Mouse (Mus musculus) lung, adult 2 months (tissue): ENCODE measurements around the gene Camk2d. TPM values are rescaled to one million over a fixed set of nuclear protein-coding genes. Genes with fewer than 3 reads are reported as not detected.

Experiments
- DNase-seq: peaks from one replicate; pipeline ENCODE4 v3.0.0; 2022
- H3K4me1 ChIP-seq: fragments of 200-500 bp; 2 replicates; pipeline ENCODE4 v1.6.1; 2011; ENCODE audit warnings: low read length; ENCODE audit not compliant: control insufficient read depth, insufficient read depth
- H3K4me3 ChIP-seq: fragments of 200-500 bp; replicated peaks from 2 replicates; pipeline ENCODE3; 2011; ENCODE audit warnings: low read depth, mild to moderate bottlenecking, control low read depth, low read length; ENCODE audit errors: extremely low read depth
- CTCF ChIP-seq: fragments of 200-500 bp; IDR thresholded peaks from 2 replicates; pipeline ENCODE4 v1.5.1; 2011; ENCODE audit warnings: mild to moderate bottlenecking, low read length, control low read depth; ENCODE audit not compliant: insufficient read depth
- POLR2A ChIP-seq: fragments of 200-500 bp; IDR thresholded peaks from 2 replicates; pipeline ENCODE4 v1.6.1; 2011; ENCODE audit warnings: low read depth, mild to moderate bottlenecking, control low read depth, low read length, borderline replicate concordance; ENCODE audit errors: extremely low read depth
- WGBS: fragments of 180-500 bp; shearing (Covaris S2); methylation state at CpG from one replicate; pipeline ENCODE4 v1.1.7; 2018; 5-methylcytosine and 5-hydroxymethylcytosine counted together
- polyA plus RNA-seq: library from polyadenylated mRNA; depleted of rRNA; stranded (reverse); fragments of >200 nt; gene quantifications from 2 replicates; pipeline ENCODE4 v1.2.3, GENCODE M21; 2012

Camk2d gene
- polyA plus RNA-seq, 1 experiment = 61.4 TPM

- Histone ChIP-seq H3K4me3 (no peak overlapping the region), H3K4me1 (no peaks in the 10 kb centered on the region; the same call in 1 of the 2 replicates)
- DNase-seq = no peak
- TF ChIP-seq CTCF (no peak), POLR2A (no peak)
- WGBS = 82% methylated on average over 3 of the region's 3 CpGs
Observed at GRCm38 (mm10) chr3:126811646-126812045, 215.5 kb downstream of the Camk2d start.

- no peak for DNase-seq
- 93% methylated on average over 3 of the region's 3 CpGs for WGBS
Observed at GRCm38 (mm10) chr3:126822374-126822773, 226.3 kb downstream of the Camk2d start.

DNA sequence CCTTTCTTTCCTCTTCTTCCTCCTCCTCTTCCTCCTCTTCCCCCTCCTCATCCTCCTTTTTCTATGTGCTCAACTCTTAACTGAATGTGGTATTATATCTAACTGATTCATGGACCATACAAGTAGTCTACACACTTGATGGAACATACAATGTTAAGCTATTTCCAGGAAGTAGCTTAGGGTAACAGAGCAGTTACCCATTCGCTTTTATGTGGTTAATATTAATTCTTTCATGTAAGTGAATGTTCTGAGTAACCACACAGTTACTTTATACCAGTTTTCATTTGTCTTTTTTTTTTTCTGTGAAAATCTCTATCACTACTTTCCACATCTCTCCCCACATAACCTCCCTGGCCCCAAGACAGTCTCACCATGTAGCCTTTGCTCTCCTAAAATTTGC lies 228.8 kb downstream of the Camk2d start:
- WGBS = 87% methylated on average over 1 of the region's 1 CpGs
- no peak for DNase-seq
- H3K4me1 ChIP-seq = no peaks in the 10 kb centered on the region
- no peak overlapping the region for H3K4me3 ChIP-seq
- TF ChIP-seq CTCF = no peak
- TF ChIP-seq POLR2A = no peak

More at GRCm38 (mm10) chr3:126822374-126822773, 226.3 kb downstream of the Camk2d start:
- no peaks in the 10 kb centered on the region for H3K4me1 ChIP-seq
- no peak overlapping the region for H3K4me3 ChIP-seq
- TF ChIP-seq CTCF = no peak
- no peak for TF ChIP-seq POLR2A

GRCm38 (mm10) chr3:126826172-126826571 lies 230.1 kb downstream of the Camk2d start:
- H3K4me3 ChIP-seq = no peak overlapping the region
- no peak for TF ChIP-seq POLR2A
- no peak for TF ChIP-seq CTCF
- no peak for DNase-seq
- WGBS = 93% methylated on average over 2 of the region's 2 CpGs
- H3K4me1 ChIP-seq = no peaks in the 10 kb centered on the region

- TF ChIP-seq CTCF = no peak
- TF ChIP-seq POLR2A = no peak
Observed at GRCm38 (mm10) chr3:126827900-126828299, 231.8 kb downstream of the Camk2d start.

GRCm38 (mm10) chr3:126829817-126830216 lies 233.7 kb downstream of the Camk2d start:
- no peaks in the 10 kb centered on the region for H3K4me1 ChIP-seq
- 64% methylated on average over 2 of the region's 2 CpGs for WGBS
- TF ChIP-seq POLR2A (no peak), CTCF (no peak)
- DNase-seq = no peak
- no peak overlapping the region for H3K4me3 ChIP-seq

More at GRCm38 (mm10) chr3:126827900-126828299, 231.8 kb downstream of the Camk2d start:
- no peak overlapping the region for H3K4me3 ChIP-seq
- WGBS = 98% methylated on average over 3 of the region's 3 CpGs
- DNase-seq = no peak
- no peaks in the 10 kb centered on the region for H3K4me1 ChIP-seq

DNA sequence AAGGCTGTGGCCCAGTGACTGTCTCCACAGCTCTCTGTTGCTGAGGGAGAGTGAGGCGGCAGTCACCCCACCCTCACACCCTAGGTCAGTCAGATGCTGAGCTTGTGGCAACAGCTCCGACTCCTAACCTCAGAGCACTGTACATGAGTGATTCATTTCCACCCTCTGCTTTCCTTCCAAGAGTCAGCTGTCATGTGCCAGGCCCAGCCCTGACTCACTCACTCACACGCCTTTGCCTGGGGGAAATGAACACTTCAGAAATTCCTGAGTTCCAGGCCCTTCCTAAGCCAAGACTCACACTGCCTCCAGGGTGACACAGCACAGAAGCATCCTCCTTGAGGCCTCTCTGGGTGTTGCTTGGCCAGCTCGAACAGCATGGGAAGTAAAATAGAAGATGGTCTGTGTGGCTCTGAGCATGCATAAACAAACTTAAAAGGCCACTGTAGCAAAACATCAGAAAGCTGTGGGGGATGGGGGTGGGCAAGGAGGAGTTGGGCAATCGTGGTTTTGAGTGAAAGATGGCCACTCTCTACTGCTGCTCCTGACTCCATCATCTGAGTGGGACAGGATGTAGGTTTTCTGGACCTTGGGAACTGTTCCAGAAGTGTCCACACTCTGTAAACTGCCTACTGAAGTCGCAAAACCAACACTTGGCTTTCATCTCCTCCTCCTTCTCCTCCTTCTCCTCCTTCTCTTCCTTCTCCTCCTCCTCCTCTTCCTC lies 235.5 kb downstream of the Camk2d start:
- no peak overlapping the region for H3K4me3 ChIP-seq
- WGBS = 32% methylated on average over 6 of the region's 6 CpGs
- peak; percentile 56 for DNase-seq
- TF ChIP-seq POLR2A (no peak), CTCF (0 out of 2 replicates have a peak, but pooled peaks have one; percentile 8)
- no peaks in the 10 kb centered on the region for H3K4me1 ChIP-seq

- H3K4me3 ChIP-seq = no peak overlapping the region
Observed at GRCm38 (mm10) chr3:126834641-126835167, 238.6 kb downstream of the Camk2d start.

DNA sequence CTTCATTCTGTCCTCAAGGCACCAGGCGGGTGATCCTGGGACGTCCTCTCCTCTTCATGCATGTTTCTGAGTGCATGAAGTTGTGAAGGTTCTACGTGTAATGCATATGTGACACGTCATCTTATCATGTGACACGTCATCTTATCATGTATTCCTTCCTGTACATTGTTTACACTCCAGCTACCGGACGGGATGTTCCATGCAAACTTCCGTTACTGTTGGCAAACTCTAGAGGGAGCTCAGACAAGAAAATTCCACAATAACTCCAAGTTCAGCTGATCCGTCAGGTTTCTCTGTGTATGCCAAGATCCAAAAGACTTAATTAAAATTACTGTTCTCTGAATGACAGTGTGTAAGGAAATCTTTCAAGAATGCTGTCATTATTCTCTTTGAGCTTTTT lies 246.7 kb downstream of the Camk2d start:
- Histone ChIP-seq H3K4me1 (peaks cover 3% of the 10 kb centered on the region; the same call in 1 of the 2 replicates), H3K4me3 (no peak overlapping the region)
- no peak for TF ChIP-seq CTCF
- no peak for TF ChIP-seq POLR2A
- DNase-seq = no peak
- 39% methylated on average over 9 of the region's 9 CpGs for WGBS

More at GRCm38 (mm10) chr3:126834641-126835167, 238.6 kb downstream of the Camk2d start:
- DNase-seq = no peak
- TF ChIP-seq CTCF (no peak), POLR2A (no peak)
- 84% methylated on average over 5 of the region's 5 CpGs for WGBS
- H3K4me1 ChIP-seq = no peaks in the 10 kb centered on the region

- H3K4me1 ChIP-seq = peaks cover 3% of the 10 kb centered on the region; the same call in 1 of the 2 replicates
- 81% methylated on average over 7 of the region's 7 CpGs for WGBS
- no peak for TF ChIP-seq POLR2A
- TF ChIP-seq CTCF = no peak
- no peak for DNase-seq
- H3K4me3 ChIP-seq = no peak overlapping the region
Observed at GRCm38 (mm10) chr3:126844809-126845208, 248.7 kb downstream of the Camk2d start.
